Mouse (Mus musculus) hindbrain, embryonic 14.5 days (tissue): ENCODE measurements around the gene Glrb. TPM values are rescaled to one million over a fixed set of nuclear protein-coding genes. Genes with fewer than 3 reads are reported as not detected.

Source experiments
- ATAC-seq: fragments of 200-750 bp; cut with Nextera tagmentation; 2 replicates; pipeline ENCODE4 v1.8.0; 2017; ENCODE audit warnings: moderate number of reproducible peaks, mild to moderate bottlenecking, moderate TSS enrichment, moderate library complexity; ENCODE audit not compliant: low FRiP score
- DNase-seq: peaks from one replicate; pipeline ENCODE4 v3.0.0-alpha.2; 2015; ENCODE audit warnings: low spot score
- H3K27ac ChIP-seq: fragments of 300-500 bp; sonication (generic); 2 replicates; pipeline ENCODE4 v1.5.1; 2014; ENCODE audit warnings: mild to moderate bottlenecking, moderate library complexity
- H3K27me3 ChIP-seq: fragments of 300-500 bp; sonication (generic); 2 replicates; pipeline ENCODE4 v1.6.1; 2014; ENCODE audit warnings: mild to moderate bottlenecking, low read length, mixed read lengths; ENCODE audit not compliant: control insufficient read depth, insufficient read depth
- H3K36me3 ChIP-seq: fragments of 300-500 bp; sonication (generic); replicated peaks from 2 replicates; pipeline ENCODE4 v1.6.1; 2014; ENCODE audit not compliant: control insufficient read depth, insufficient read depth
- H3K4me1 ChIP-seq: fragments of 300-500 bp; sonication (generic); replicated peaks from 2 replicates; pipeline ENCODE4 v1.6.1; 2014; ENCODE audit warnings: antibody characterized with exemption, low read length, mixed read lengths; ENCODE audit not compliant: control insufficient read depth, insufficient read depth
- H3K4me2 ChIP-seq: fragments of 300-500 bp; sonication (generic); replicated peaks from 2 replicates; pipeline ENCODE4 v1.6.1; 2014; ENCODE audit warnings: mild to moderate bottlenecking, moderate library complexity
- H3K4me3 ChIP-seq: fragments of 300-500 bp; sonication (generic); replicated peaks from 2 replicates; pipeline ENCODE4 v1.5.1; 2014; ENCODE audit warnings: mild to moderate bottlenecking, low read length
- H3K9ac ChIP-seq: fragments of 300-500 bp; sonication (generic); 2 replicates; pipeline ENCODE4 v1.6.1; 2014
- H3K9me3 ChIP-seq: fragments of 300-500 bp; sonication (generic); 2 replicates; pipeline ENCODE4 v1.6.1; 2016; ENCODE audit warnings: low read length; ENCODE audit not compliant: control insufficient read depth
- WGBS: fragments of 180-500 bp; shearing (Covaris S2); extraction: QIAGEN DNeasy Blood & Tissue Kit; methylation state at CpG from one replicate; pipeline ENCODE4 v1.1.7; 2014; 5-methylcytosine and 5-hydroxymethylcytosine counted together
- polyA plus RNA-seq: library from polyadenylated mRNA; unstranded; fragments of >200 nt; fragmentation: Nextera tagmentation; extraction: Ambion mirVana; gene quantifications from 2 replicates; pipeline ENCODE4 v1.2.1, GENCODE M21; 2014

Gene Glrb
- polyA plus RNA-seq = 44.3 and 59.0 TPM in 2 replicates

GRCm38 (mm10) chr3:80913111-80913778, at the start of gene Glrb:
Glrb (minus strand) TSS chr3:80913660.
- H3K9me3 ChIP-seq = no peaks in the 10 kb centered on the region
- under 1% methylated on average over 66 of the region's 76 CpGs for WGBS

DNA sequence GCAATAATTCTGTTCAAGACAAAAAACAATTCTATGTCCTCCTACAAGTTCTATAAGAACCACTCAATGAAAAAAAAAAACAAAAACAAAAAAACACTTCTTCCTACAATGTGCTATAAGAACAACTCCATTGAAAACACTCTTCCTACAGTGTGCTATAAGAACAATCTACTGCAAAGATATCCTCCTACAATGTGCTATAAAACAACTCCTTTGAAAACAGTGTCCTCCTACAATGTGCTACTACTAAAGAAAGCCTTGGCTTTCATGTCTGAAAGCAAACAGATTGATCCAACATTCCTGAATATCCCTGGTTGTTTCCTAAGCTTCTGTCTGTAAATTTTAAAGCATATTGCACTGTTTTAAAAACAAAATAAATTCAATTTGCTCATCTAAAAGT, 46.5 kb upstream of the Glrb start:
- Histone ChIP-seq H3K27ac (no peak overlapping the region), H3K9me3 (no peaks in the 10 kb centered on the region), H3K36me3 (no peaks in the 10 kb centered on the region), H3K27me3 (no peaks in the 10 kb centered on the region), H3K9ac (no peak overlapping the region), H3K4me1 (no peaks in the 10 kb centered on the region), H3K4me2 (no peak overlapping the region), H3K4me3 (no peak overlapping the region)
- DNase-seq (no peak), ATAC-seq (no peak)

More at GRCm38 (mm10) chr3:80913111-80913778, at the start of gene Glrb:
- Histone ChIP-seq H3K4me1 (no peaks in the 10 kb centered on the region), H3K4me2 (peak within 1 kb of the TSS; percentile 76), H3K9ac (peak within 1 kb of the TSS; percentile 98), H3K27me3 (no peaks in the 10 kb centered on the region), H3K36me3 (0 out of 2 replicates have a peak, but pooled peaks cover 7% of the 10 kb centered on the region), H3K27ac (peak within 1 kb of the TSS; percentile 88), H3K4me3 (peak within 1 kb of the TSS; percentile 94)
- DNase-seq (peak; percentile 69), ATAC-seq (peak; percentile 96)

GRCm38 (mm10) chr3:80958591-80958990, 45.1 kb upstream of the Glrb start:
- no peak overlapping the region for H3K27ac ChIP-seq
- 47% methylated on average over 1 of the region's 1 CpGs for WGBS
- H3K4me1 ChIP-seq = no peaks in the 10 kb centered on the region
- H3K36me3 ChIP-seq = no peaks in the 10 kb centered on the region
- peak; percentile 85 for ATAC-seq
- peak; percentile 80 for DNase-seq
- no peaks in the 10 kb centered on the region for H3K27me3 ChIP-seq
- H3K9ac ChIP-seq = no peak overlapping the region
- H3K4me3 ChIP-seq = no peak overlapping the region
- H3K4me2 ChIP-seq = no peak overlapping the region
- H3K9me3 ChIP-seq = no peaks in the 10 kb centered on the region

DNA sequence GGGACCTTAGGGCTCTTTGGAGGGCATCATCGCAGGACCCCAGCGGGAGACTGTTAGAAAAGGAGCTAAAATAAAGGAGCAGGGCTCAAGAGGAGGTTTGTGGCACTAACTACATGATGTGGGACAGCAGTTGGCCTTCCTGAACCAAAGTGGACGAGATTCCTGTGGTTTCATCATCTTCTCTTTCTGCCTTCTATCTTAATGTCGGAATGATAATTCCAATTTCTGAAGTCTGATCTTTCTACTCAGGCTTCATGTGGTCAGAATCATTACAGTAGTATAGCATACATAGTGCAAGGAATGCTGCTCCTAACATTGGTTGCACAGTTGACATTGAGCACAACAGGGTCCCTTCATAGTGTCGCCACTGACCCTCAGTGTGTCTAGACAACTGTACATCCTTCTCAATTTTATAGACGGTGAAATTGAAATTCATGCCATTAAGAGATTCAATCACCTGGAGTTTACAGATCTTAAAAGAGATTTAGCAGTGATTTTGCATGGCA, 372 bp upstream of the Glrb start:
- 16% methylated on average over 6 of the region's 6 CpGs for WGBS
- ATAC-seq = peak; percentile 39; the same call in 1 of the 2 replicates
- Histone ChIP-seq H3K4me3 (peak overlapping the region; percentile 94), H3K9ac (peak overlapping the region; percentile 98), H3K9me3 (no peaks in the 10 kb centered on the region), H3K27ac (peak overlapping the region; percentile 88), H3K4me1 (no peaks in the 10 kb centered on the region), H3K36me3 (0 out of 2 replicates have a peak, but pooled peaks cover 6% of the 10 kb centered on the region), H3K27me3 (no peaks in the 10 kb centered on the region), H3K4me2 (peak overlapping the region; percentile 76)
- DNase-seq = no peak

DNA sequence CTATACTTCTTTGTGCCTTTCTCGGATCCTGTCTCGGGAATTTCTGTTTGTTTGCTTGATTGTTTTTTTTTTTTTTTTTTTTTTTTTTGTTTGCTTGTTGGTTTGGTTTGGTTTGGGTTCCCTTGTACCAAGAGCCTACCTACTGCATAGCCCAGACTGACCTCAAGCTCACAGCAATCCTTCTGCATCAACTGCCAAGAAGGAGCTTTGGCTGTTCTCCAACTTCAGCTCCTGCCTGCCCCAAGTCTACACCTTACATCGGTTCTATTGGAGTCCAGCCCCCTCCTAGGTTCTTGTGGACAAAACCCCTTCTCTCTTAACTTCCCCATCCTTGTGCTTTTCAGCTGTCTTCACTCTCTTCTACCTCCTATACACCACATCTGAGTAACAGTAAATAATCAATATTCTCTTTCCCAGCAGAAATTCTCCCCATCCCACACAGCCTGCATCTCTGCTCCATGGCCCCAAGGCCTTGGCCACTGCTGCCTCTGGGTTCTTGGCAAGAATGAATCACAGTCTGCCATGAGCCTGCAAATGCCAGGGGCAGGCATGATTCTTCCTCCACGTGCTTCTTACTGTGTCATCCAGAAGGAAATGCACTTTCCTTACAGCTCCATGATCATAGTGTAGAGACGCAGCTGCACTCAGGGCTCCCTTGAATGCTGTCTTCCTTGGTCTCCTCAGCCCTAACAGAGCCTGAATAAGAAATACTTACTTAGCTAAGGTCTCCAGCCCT, 18.5 kb downstream of the Glrb start:
- no peak for ATAC-seq
- Histone ChIP-seq H3K4me3 (no peak overlapping the region), H3K27me3 (no peaks in the 10 kb centered on the region), H3K36me3 (no peaks in the 10 kb centered on the region), H3K9ac (no peak overlapping the region), H3K4me2 (no peak overlapping the region), H3K27ac (no peak overlapping the region), H3K4me1 (no peaks in the 10 kb centered on the region), H3K9me3 (no peaks in the 10 kb centered on the region)
- WGBS = 80% methylated on average over 5 of the region's 5 CpGs
- DNase-seq = no peak

DNA sequence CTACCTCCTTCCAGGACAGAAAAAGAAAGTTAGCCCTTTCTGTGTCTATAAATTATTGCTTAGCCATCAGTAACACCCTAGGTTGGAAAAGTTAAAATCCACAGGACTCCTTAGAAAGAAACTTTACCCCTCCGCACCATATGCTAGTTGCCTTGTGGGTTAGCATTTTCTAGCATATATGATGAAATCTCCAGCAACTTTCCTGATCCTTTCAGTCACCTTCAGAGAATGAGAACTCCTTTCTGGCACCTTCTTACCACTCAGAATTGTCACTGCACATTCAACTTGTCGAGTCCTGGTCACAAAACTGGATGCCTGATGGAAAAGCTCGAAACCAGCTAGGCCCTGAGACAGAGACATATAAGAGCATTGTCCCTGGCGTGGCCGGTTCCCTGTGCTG, 19.1 kb downstream of the Glrb start:
- ATAC-seq (no peak), DNase-seq (no peak)
- Histone ChIP-seq H3K4me1 (no peaks in the 10 kb centered on the region), H3K9ac (no peak overlapping the region), H3K4me2 (no peak overlapping the region), H3K27me3 (no peaks in the 10 kb centered on the region), H3K4me3 (no peak overlapping the region), H3K36me3 (no peaks in the 10 kb centered on the region), H3K9me3 (no peaks in the 10 kb centered on the region), H3K27ac (no peak overlapping the region)
- 96% methylated on average over 5 of the region's 5 CpGs for WGBS

GRCm38 (mm10) chr3:80893055-80893690, 20.3 kb downstream of the Glrb start:
- 0 out of 2 replicates have a peak overlapping the region, but pooled peaks have one; percentile 6 for H3K27ac ChIP-seq
- 52% methylated on average over 4 of the region's 4 CpGs for WGBS

GRCm38 (mm10) chr3:80891087-80891486, 22.4 kb downstream of the Glrb start:
- H3K4me3 ChIP-seq = no peak overlapping the region
- no peaks in the 10 kb centered on the region for H3K36me3 ChIP-seq
- no peaks in the 10 kb centered on the region for H3K9me3 ChIP-seq
- no peaks in the 10 kb centered on the region for H3K27me3 ChIP-seq
- DNase-seq (no peak), ATAC-seq (no peak)
- H3K27ac ChIP-seq = no peak overlapping the region
- no peak overlapping the region for H3K9ac ChIP-seq
- no peaks in the 10 kb centered on the region for H3K4me1 ChIP-seq
- H3K4me2 ChIP-seq = no peak overlapping the region
- WGBS = 65% methylated on average over 4 of the region's 4 CpGs

More at GRCm38 (mm10) chr3:80893055-80893690, 20.3 kb downstream of the Glrb start:
- Histone ChIP-seq H3K36me3 (no peaks in the 10 kb centered on the region), H3K4me1 (no peaks in the 10 kb centered on the region), H3K4me2 (no peak overlapping the region), H3K27me3 (no peaks in the 10 kb centered on the region), H3K9me3 (no peaks in the 10 kb centered on the region), H3K9ac (no peak overlapping the region), H3K4me3 (no peak overlapping the region)
- DNase-seq = no peak
- no peak for ATAC-seq

- H3K4me1 ChIP-seq = no peaks in the 10 kb centered on the region
- H3K4me2 ChIP-seq = no peak overlapping the region
- DNase-seq (no peak), ATAC-seq (no peak)
- no peaks in the 10 kb centered on the region for H3K27me3 ChIP-seq
- H3K27ac ChIP-seq = no peak overlapping the region
- H3K4me3 ChIP-seq = no peak overlapping the region
- WGBS = 71% methylated on average over 1 of the region's 1 CpGs
- no peaks in the 10 kb centered on the region for H3K9me3 ChIP-seq
- no peaks in the 10 kb centered on the region for H3K36me3 ChIP-seq
- H3K9ac ChIP-seq = no peak overlapping the region
Observed at GRCm38 (mm10) chr3:80885174-80885573, 28.3 kb downstream of the Glrb start.
